Mouse (Mus musculus) brain, embryonic 14.5 days (tissue): Measurements from ENCODE around the gene Gbf1.

Source experiments
- CTCF ChIP-seq: fragments of 200-500 bp; IDR thresholded peaks from 2 replicates; pipeline ENCODE4 v1.5.1; 2012; ENCODE audit warnings: inconsistent platforms, mild to moderate bottlenecking, moderate library complexity, borderline replicate concordance; ENCODE audit not compliant: insufficient read depth, insufficient read length; ENCODE audit errors: extremely low read depth
- POLR2A ChIP-seq: fragments of 200-500 bp; IDR thresholded peaks from 2 replicates; pipeline ENCODE4 v1.6.1; 2012; ENCODE audit warnings: mild to moderate bottlenecking, inconsistent platforms, borderline replicate concordance; ENCODE audit not compliant: poor library complexity, insufficient read depth, insufficient read length, severe bottlenecking; ENCODE audit errors: extremely low read depth

DNA sequence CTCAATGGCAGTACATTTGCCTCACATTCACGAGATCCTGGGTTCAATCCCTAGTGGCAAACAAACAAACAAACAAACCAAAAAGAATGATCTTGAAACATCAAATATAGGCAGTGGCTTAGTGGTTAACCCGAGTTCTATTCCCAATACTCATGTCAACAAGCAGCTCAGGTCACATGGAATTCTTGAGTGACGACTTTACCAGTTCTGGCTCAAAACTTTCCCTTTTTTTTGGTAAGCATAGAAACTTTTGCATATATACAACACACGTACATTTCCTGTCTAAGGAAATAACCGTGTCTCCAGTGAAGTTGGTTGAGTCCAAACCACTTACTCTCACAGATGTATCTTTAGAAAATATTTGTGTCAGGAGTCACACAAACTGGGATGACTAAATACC is 20.2 kb downstream of the Gbf1 start:
- TF ChIP-seq CTCF (no peak), POLR2A (no peak)
